Mouse (Mus musculus) induced T-regulatory cell, adult 2 months (primary cell): ENCODE measurements at regions not wholly inside any gene's neighbourhood (a gene's known extent, or its start where the extent isn't known, plus 50 kb on each side); places are given as distances from the start of the nearest gene placed in this dataset.
"Not testable (repeated sequence)": the region's sequence is repeated elsewhere in the genome, so short reads cannot be mapped to it uniquely, and the experiment has no call there.

ENCODE experiments used
- DNase-seq: peaks from one replicate; pipeline ENCODE4 v3.0.0-alpha.2; 2012; ENCODE audit warnings: low read depth

GRCm38 (mm10) chr1:64463715-64464290 is 68.6 kb upstream of the Creb1 start:
- DNase-seq: no peak

- DNase-seq: peak; percentile 31
Measured at GRCm38 (mm10) chr1:64461616-64462015, 70.8 kb upstream of the Creb1 start.

- DNase-seq: no peak
Measured at GRCm38 (mm10) chr1:64457872-64458271, 74.6 kb upstream of the Creb1 start.

- peak; percentile 5 for DNase-seq
Measured at GRCm38 (mm10) chr1:64449141-64449540, 83.3 kb upstream of the Creb1 start.

GRCm38 (mm10) chr1:64448090-64448489 is 84.4 kb upstream of the Creb1 start:
- peak; percentile 85 for DNase-seq

GRCm38 (mm10) chr1:64446492-64446891 is 86.0 kb upstream of the Creb1 start:
- no peak for DNase-seq

- DNase-seq: peak; percentile 34
Measured at GRCm38 (mm10) chr1:64445919-64446318, 86.5 kb upstream of the Creb1 start.

GRCm38 (mm10) chr1:64443436-64443835 is 89.0 kb upstream of the Creb1 start:
- DNase-seq: no peak

GRCm38 (mm10) chr1:64442179-64442874 is 90.1 kb upstream of the Creb1 start:
- no peak for DNase-seq

GRCm38 (mm10) chr1:64423256-64423655 is 109.2 kb upstream of the Creb1 start:
- no peak for DNase-seq

- DNase-seq: peak; percentile 23
Measured at GRCm38 (mm10) chr1:64418567-64418966, 113.9 kb upstream of the Creb1 start.

GRCm38 (mm10) chr1:64415906-64416305 is 116.5 kb upstream of the Creb1 start:
- no peak for DNase-seq

GRCm38 (mm10) chr1:64413181-64413560 is 119.3 kb upstream of the Creb1 start:
- no peak for DNase-seq

- DNase-seq: no peak
Measured at GRCm38 (mm10) chr1:64412481-64413180, 119.8 kb upstream of the Creb1 start.

- no peak for DNase-seq
Measured at GRCm38 (mm10) chr1:64411851-64412480, 120.5 kb upstream of the Creb1 start.

GRCm38 (mm10) chr1:64408807-64409582 is 123.5 kb upstream of the Creb1 start:
- DNase-seq: no peak

GRCm38 (mm10) chr1:64391525-64391924 is 140.9 kb upstream of the Creb1 start:
- DNase-seq: no peak

GRCm38 (mm10) chr1:64381264-64381663 is 151.2 kb upstream of the Creb1 start:
- no peak for DNase-seq

- not testable (repeated sequence) for DNase-seq
Measured at GRCm38 (mm10) chr1:64376426-64376825, 156.0 kb upstream of the Creb1 start.

GRCm38 (mm10) chr1:64374286-64375071 is 158.0 kb upstream of the Creb1 start:
- peak; percentile 5 for DNase-seq

- no peak for DNase-seq
Measured at GRCm38 (mm10) chr1:64364095-64364494, 168.3 kb upstream of the Creb1 start.
